Comparison of ENCODE assay signal across 8 mouse cellular contexts in genomic region chr10:60350805-60351167, GRCm38 (mm10). TPM values are rescaled to one million over a fixed set of nuclear protein-coding genes. Genes with fewer than 3 reads are reported as not detected.
A peak's percentile ranks its signal among the peaks of the same experiment; 100 is the strongest.
DNase-seq lines count a peak whose midpoint lies in the region; ATAC-seq and TF ChIP-seq lines count a peak whose summit lies in the region.

No protein-coding gene starts in this region.

- no peaks in the 10 kb centered on the region for H3K36me3 ChIP-seq in limb, embryonic 14.5 days (ENCODE audit: control insufficient read depth, insufficient read depth, low read length)
- no peaks in the 10 kb centered on the region for H3K36me3 ChIP-seq in stomach, embryonic 16.5 days (ENCODE audit: control insufficient read depth, insufficient read depth, low read length)

- TF ChIP-seq POLR2A in limb, embryonic 14.5 days (IDR thresholded peaks at IDR 0.05; ENCODE audit: borderline replicate concordance, extremely low read depth, insufficient read depth, insufficient read length): no peak

- H3K27me3 ChIP-seq in limb, embryonic 14.5 days (ENCODE audit: control insufficient read depth, insufficient read depth, low read length): no peaks in the 10 kb centered on the region
- H3K27me3 ChIP-seq in stomach, embryonic 16.5 days (ENCODE audit: control insufficient read depth, insufficient read depth, low read length): 0 out of 2 replicates have a peak, but pooled peaks cover 3% of the 10 kb centered on the region

- TF ChIP-seq CTCF in gastrocnemius, adult 2 months (IDR thresholded peaks at IDR 0.05): no peak

- 24% methylated on average over 3 of the region's 3 CpGs for WGBS in limb, embryonic 14.5 days
- 7% methylated on average over 3 of the region's 3 CpGs for WGBS in stomach, embryonic 16.5 days

- peak; percentile 71 for DNase-seq in layer of hippocampus, adult 11-12 months (ENCODE audit: low spot score)
- no peak for DNase-seq in layer of hippocampus, postnatal 14 days (ENCODE audit: low spot score in 2 of 2)
- peak; percentile 67 to 80 for DNase-seq in cerebellum, postnatal 14 days
- DNase-seq in gastrocnemius, adult 2 months: peak; percentile 95
- peak; percentile 95 for DNase-seq in limb, embryonic 14.5 days (ENCODE audit: low spot score)
- peak; percentile 94 to 96 for DNase-seq in natural killer cell, adult 2 months (ENCODE audit: low spot score in 2 of 2)

- intact Hi-C loops in gastrocnemius, adult 2 months (cut with DNase I): no loop called here

- ATAC-seq in inflammation-experienced regulatory T-cells, adult 6 months: peak; percentile 64
- ATAC-seq in limb, embryonic 14.5 days (ENCODE audit: low FRiP score, low read depth): peak; percentile 74
- peak; percentile 51; the same call in 1 of the 2 replicates for ATAC-seq in stomach, embryonic 16.5 days (ENCODE audit: insufficient read depth, low FRiP score)

- peak overlapping the region; percentile 92 for H3K27ac ChIP-seq in gastrocnemius, adult 2 months
- peak overlapping the region; percentile 82 for H3K27ac ChIP-seq in limb, embryonic 14.5 days (replicated peaks; ENCODE audit: low read depth, low read length)
- peak overlapping the region; percentile 97 for H3K27ac ChIP-seq in stomach, embryonic 16.5 days (ENCODE audit: low read length)

- H3K4me2 ChIP-seq in limb, embryonic 14.5 days (replicated peaks; ENCODE audit: low read depth, low read length, severe bottlenecking): peak overlapping the region; percentile 32
- peak overlapping the region; percentile 57 for H3K4me2 ChIP-seq in stomach, embryonic 16.5 days (ENCODE audit: low read depth, low read length)

- H3K9ac ChIP-seq in limb, embryonic 14.5 days (ENCODE audit: low read depth, low read length, severe bottlenecking): no peak overlapping the region
- peak overlapping the region; percentile 43 for H3K9ac ChIP-seq in stomach, embryonic 16.5 days (ENCODE audit: low read length)

- peaks cover 39% of the 10 kb centered on the region for H3K4me1 ChIP-seq in limb, embryonic 14.5 days (ENCODE audit: control insufficient read depth, insufficient read depth, low read length)
- peaks cover 67% of the 10 kb centered on the region for H3K4me1 ChIP-seq in stomach, embryonic 16.5 days (ENCODE audit: control insufficient read depth, insufficient read depth, low read length)

- H3K9me3 ChIP-seq in limb, embryonic 14.5 days (ENCODE audit: control insufficient read depth, low read length): no peaks in the 10 kb centered on the region
- no peaks in the 10 kb centered on the region for H3K9me3 ChIP-seq in stomach, embryonic 16.5 days (replicated peaks; ENCODE audit: control insufficient read depth, low read length)

- peak overlapping the region; percentile 78 for H3K4me3 ChIP-seq in gastrocnemius, adult 2 months
- no peak overlapping the region for H3K4me3 ChIP-seq in limb, embryonic 14.5 days (replicated peaks; ENCODE audit: low read length)
- H3K4me3 ChIP-seq in stomach, embryonic 16.5 days (replicated peaks; ENCODE audit: low read length): peak overlapping the region; percentile 32

RNA-seq across cellular contexts. Expression of gene Vsir, which starts 4.1 kb away (rescaled TPM):
- total RNA-seq in layer of hippocampus, postnatal 14 days (2021): 10 to 100 TPM; 23.8 to 24.6 TPM
- 1 to 10 TPM; 6.2 to 6.4 TPM for total RNA-seq in gastrocnemius, adult 2 months (2021)
- 100 to 1,000 TPM; 181 to 200 (median 196) TPM for polyA plus RNA-seq in inflammation-experienced regulatory T-cells, adult 6 months (2017; shearing (Covaris generic))
- 9.4 and 11.5 TPM in 2 replicates for polyA plus RNA-seq in limb, embryonic 14.5 days (2012; rRNA removed)
- polyA plus RNA-seq in limb, embryonic 14.5 days (2014; fragmentation: Nextera tagmentation; extraction: Ambion mirVana): 4.0 and 5.0 TPM in 2 replicates
- polyA plus RNA-seq in stomach, embryonic 16.5 days (2015; fragmentation: Nextera tagmentation; extraction: Ambion mirVana): 6.6 and 8.5 TPM in 2 replicates

RNA-seq across cellular contexts. Expression of gene Gm17455, which starts 48.7 kb away (rescaled TPM):
- total RNA-seq in layer of hippocampus, postnatal 14 days (2021): 1 to 10 TPM; 2.2 to 3.1 TPM
- total RNA-seq in gastrocnemius, adult 2 months (2021): under 1 TPM in 1 of 2 experiments, not detected in 1; 0.31 TPM
- 1 to 10 TPM in 2 of 3 experiments, under 1 TPM in 1; 0.79 to 3.3 (median 1.5) TPM for polyA plus RNA-seq in inflammation-experienced regulatory T-cells, adult 6 months (2017; shearing (Covaris generic))
- polyA plus RNA-seq in limb, embryonic 14.5 days (2012; rRNA removed): 0.45 and 0.96 TPM in 2 replicates
- polyA plus RNA-seq in limb, embryonic 14.5 days (2014; fragmentation: Nextera tagmentation; extraction: Ambion mirVana): 0.51 and 2.8 TPM in 2 replicates
- polyA plus RNA-seq in stomach, embryonic 16.5 days (2015; fragmentation: Nextera tagmentation; extraction: Ambion mirVana): 0.76 TPM in 1 of 2 replicates, not detected in the other

Comparison
In these comparisons a context has a peak if more than half of its experiments do, and no peak if none do; other contexts are left out.
1. DNase-seq: peak in layer of hippocampus, adult 11-12 months (single experiment), cerebellum, postnatal 14 days (2 of 2), gastrocnemius, adult 2 months (single experiment), limb, embryonic 14.5 days (single experiment) and natural killer cell, adult 2 months (2 of 2); none in layer of hippocampus, postnatal 14 days (0 of 2).
2. RNA of gene Vsir, which starts 4.1 kb away (polyA plus RNA-seq): 181 to 200 TPM in inflammation-experienced regulatory T-cells, adult 6 months; 4.0 to 11.5 TPM in limb, embryonic 14.5 days and 6.6 to 8.5 TPM in stomach, embryonic 16.5 days; every median in the first group is over 10 times any median in the second.
3. Peak in every context shown above with its lines, with median percentiles within 50 percentile points of each other: H3K27ac ChIP-seq and ATAC-seq.